Mouse (Mus musculus) embryo, embryonic 10.5 days (tissue): ENCODE results near the gene Gm5089.
"Not testable (repeated sequence)": the region's sequence is repeated elsewhere in the genome, so short reads cannot be mapped to it uniquely, and the experiment has no call there.

Experiments used
- DNase-seq: peaks from one replicate; pipeline ENCODE4 v3.0.0-alpha.2; 2015; ENCODE audit warnings: low spot score

The Gm5089 gene

DNA sequence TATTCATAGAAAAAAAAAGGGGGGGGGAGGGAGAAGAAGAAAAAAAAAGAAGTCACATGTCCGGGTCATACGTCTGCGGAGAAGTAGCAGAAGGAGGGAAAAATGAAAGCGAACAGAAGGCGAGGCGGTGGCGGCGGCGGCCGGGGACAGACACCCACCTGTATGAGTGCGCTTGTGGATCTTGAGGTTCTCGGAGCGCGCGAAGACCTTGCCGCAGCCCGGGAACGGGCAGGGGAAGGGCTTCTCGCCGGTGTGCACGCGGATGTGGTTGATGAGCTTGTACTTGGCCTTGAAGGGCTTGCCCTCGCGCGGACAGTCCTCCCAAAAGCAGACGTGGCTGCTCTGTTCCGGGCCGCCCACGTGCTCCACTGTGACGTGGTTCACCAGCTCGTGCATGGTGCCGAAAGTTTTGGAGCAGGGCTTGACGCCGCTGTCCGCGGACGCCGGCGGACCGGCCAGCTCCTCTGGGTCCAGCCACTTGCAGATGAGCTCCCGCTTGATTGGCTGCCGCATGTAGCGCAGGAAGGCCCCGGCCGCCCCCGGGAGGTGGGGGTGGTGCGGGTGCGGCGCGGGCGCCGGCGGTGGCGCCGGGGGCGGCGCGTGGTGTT lies 12.9 kb upstream of the Gm5089 start:
- DNase-seq = peak; percentile 45

DNA sequence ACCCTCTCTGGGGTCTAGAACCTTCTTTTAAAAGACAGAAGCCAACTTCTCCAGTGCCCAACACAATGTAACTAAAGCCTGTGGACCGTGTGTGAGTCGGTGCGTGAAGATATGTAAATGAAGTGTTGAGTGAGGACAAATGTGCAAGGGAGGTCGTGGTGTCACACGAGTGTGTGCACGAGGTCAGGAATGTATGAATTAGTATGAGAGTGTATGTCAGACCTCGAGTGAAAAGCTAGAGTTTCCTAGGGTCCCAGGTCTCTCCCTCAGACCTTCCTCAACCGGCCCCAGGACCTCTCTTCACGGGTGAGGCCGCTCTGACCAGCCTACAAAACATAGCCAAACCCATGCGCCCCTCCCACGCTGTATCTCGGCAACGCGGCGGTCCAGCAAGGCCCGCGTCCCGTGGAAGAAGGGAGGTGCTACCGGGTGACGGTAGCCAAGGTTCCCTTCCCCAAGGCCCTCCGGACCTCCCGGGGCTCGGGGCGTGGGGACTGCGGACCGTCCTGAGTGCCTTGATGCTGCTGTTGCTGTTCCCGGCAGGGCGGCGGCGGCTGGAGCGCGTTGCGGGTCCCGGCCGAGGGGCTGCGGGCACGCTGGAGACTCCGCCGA lies 12.3 kb upstream of the Gm5089 start:
- peak; percentile 60 for DNase-seq

DNA sequence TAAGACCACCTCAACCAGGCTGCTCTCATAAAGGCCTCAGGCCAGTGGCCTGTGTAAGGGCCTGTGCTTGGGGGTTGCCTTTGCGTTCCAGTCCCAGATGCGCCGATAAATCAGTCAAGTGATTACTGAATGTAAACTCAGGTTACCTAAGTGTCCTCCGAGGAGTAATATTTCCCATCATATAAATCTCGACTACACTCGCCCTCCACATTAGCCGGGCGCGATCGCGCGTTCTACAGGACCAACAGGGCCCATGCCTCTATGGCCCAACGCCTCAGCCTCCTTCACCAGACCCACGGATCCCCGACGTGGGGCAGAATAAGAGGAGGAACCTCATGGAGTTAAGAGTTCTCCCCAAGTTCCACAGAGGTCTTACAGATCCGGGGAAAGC lies 11.8 kb upstream of the Gm5089 start:
- peak; percentile 58 for DNase-seq

DNA sequence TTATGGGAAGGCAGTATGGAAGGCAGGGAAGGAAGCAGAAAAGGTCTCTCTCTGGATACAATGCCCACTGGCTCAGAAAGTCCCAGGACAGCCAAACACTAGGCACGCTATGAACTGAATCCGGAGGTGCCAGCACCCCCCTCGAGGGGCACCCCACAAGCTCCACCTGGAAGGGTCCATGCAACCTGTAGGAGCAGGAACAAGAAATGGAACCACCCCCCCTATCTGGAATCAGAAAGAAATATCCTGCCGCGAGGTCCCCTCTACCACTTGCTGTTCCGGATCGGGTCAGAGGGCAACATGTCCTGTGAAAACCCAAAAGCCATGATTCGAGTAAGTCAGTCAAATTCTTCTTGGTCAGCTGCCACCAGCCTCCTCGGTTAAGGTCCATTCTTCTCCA lies 11.1 kb upstream of the Gm5089 start:
- DNase-seq = peak; percentile 42

DNA sequence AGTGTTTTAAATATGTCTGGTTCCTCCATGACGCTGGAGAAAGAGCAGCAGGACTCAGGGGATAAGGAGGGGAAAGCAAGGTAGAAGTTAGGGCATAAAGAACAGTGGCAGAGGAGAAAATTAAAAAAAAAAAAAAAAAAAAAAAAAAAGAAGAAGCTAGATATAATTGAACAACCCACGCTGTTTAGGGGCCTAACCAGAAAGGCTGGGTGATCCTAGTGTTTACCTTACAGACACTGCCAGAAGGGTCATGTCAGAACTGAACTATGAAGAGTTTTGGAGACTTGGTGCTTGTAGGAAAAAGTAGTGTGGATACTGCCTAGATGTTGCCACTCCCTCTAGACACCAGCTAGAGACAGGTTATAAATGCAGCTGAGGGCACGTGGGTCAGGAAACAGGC lies 10.6 kb upstream of the Gm5089 start:
- peak; percentile 35 for DNase-seq

DNA sequence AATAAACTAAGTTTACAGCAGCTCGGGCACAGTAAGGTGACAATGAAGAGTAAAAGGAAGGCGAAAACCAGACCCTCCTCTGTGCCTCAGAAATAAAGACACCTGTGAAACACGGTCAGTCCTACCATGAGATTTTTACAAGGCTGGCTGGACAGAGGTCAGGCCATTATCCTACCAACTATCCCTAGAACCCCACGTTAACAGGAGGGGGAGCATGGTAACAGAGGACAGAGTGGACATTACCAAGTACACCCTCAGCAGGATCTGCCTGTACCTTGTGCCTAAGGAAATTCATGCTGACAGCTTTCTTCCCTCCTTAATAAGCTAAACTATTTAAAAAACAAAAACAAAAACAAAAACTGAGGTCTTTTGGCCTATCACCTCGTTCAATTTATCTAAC lies 9.3 kb upstream of the Gm5089 start:
- no peak for DNase-seq

DNA sequence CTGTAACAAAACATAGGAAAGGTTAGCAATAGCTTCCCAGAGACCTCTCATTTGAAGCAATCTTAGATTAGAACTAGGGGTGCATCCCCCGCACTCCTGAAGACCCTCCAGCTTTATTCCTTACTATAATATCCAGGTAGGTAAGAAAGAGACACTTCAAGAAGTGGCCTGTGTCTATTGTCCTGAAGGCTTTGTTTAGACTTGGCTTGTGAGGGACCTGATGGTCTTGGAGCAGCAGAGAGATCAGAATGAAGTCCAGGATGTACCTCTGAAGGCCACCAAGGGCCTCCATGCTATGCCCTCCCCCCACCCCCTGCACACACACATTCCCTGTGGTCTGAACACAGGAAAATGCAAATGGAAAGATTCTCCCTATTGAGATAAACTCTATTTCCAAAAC lies 8.9 kb upstream of the Gm5089 start:
- no peak for DNase-seq

DNA sequence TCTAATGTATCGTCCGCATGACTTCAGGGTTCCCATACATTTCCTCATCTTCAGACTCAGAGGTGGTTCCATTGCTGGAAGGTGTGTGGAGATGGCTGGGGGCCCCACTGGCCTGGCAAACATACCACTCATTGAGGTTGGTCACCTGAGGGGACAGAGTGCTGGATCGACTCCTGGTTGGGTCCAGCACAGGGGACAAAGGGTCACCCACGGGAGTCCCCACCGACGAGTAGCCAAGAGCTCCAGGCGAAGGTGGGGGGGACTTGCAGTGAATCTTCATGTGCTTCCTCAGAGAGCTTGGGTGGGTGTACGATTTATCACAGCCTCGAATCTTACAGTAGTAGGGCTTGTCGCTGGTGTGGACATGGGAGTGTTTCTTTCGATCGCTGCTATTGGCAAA lies 8.4 kb upstream of the Gm5089 start:
- not testable (repeated sequence) for DNase-seq

DNA sequence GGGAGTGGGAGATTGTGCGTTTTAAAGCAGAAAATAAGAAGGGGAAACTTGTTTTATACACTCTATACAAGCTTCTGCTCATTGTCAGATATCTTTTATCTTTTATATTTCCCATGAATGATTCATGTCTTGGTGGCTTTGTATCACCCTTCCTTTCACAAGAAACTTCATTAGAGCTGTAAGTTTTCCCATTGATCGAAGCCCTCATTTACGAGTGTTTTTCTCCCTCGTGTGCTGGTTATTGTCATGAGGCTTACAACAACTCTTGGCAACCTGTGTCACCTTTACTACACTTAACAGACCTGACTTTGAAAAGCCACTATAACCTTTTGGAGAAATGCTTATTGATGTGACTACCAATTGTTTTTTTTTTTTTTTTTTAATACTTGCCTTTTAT lies 4.6 kb upstream of the Gm5089 start:
- DNase-seq = peak; percentile 32

DNA sequence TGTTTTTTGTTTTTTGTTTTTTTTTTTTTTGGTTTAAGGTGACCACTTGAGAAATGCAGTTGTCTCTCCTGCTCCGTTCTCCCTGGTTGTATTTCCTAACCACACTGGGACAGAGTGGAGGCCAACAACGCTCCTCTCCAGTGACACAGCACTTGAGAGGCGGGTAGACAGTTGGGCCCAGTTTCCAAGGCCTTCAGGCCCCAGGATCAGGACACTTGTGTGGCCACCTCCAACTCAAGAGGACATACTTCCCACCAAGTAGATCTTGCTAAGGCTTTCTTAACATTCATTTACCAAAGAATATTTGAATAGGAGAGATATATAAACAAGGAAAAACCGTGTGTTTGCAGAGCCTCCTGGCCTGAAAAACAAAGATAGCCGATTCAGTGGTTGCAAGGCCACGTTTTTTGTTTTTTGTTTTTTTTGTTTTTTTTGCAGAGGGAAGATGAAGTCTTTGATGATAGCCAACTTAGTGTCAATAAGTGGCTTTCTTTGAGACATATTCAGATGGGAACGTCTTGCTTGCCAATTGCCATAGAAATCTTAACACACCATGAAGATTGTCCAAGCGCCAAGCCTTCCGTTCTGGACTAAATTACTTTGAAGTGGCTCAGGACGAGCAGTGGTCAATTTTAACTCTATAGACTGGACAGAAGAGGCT lies 4.1 kb upstream of the Gm5089 start:
- peak; percentile 62 for DNase-seq

DNA sequence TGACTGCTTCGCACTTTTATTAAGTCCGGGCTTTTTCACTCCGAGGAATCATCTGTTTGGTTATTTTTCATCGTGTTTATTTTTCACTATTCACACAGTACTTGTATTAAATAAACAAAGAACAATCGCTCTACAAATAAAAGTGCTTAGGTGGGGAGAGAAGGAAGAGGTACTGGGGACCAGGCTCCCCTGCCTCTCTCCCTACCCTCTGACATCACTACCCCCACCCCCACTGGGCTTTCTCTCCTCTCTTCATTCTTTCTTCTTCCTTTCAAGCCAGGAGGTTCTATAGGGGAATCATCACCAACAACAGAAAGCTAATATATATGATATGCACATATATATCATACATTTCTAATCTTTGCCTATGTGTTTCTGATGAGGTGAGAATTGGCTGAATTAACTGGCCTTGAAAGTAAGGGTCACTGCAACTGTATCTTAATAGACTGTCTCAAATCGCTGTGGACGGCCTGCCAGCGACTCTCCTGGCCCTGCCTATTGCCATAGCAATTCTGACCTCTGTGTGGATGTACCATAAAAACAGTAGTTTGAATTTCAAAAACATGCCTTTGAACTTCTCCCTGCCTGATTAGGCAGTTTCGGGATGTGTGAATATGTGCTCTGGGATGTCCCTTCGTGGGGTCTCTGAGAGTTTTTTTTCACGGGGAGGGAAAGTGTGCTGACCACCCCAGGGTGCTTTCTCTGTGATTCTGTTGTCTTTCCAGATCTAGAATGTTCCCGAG lies 3.3 kb upstream of the Gm5089 start:
- DNase-seq = peak; percentile 74

DNA sequence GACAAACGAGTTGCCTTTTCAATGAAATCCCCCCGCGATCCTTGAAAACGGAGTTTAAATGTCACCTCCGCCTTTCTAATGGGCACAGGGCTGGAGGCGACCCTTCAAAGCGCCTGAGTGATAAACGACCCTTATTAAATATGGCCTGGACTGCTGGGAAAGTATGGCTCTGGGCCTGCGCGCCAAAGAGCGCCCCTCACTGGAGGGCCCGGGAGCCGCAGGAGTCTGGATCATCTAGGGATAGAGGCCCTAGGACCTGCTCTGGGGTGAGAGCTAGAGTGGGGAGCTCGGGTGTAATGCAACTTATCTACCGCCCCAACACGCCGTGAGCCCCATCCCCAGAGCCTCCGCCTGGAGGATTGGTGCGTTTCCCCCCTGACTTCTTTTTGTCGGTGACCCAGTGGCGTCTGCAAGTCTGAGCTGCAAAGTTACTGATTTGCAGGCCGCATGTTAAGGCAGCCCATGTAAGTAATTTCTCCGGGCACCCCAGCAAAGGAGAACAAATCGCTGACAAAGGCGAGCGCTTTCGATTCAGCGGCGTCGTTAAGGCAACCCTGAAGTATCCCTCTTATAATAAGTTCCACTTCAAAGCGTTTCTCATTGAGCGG lies 2.6 kb upstream of the Gm5089 start:
- peak; percentile 90 for DNase-seq

DNA sequence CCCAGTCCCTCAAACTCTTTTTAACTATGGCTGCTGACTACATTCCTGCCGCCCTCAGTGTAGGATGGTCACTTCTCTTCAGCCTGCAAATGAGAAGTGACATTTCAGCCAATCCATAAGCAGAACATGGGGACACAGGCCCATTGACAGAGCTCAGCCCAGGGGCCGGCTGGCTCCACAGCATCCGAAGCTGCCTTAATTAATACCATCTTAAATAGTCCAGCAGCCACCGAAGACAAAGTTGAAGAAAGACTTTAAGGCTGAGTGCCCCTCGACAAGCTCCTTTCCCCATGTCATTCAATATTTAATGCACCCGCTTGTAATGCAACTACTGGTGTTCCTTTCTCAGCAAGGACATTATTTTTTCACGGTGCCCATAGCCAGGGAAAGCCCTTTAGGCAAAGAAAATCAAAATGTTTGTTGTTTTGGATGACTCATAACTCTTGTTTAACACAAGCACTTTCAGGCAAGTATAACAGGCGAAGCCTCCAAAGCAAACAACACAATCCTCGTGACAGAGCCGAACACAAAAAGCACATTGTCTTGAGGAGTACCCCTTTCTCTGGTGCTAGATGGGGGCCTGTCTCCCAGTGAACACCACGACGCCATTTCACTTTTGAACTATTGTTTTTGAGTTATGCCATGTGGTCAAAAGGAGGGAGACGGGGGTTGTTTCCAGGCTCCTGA lies 1.9 kb upstream of the Gm5089 start:
- peak; percentile 76 for DNase-seq

DNA sequence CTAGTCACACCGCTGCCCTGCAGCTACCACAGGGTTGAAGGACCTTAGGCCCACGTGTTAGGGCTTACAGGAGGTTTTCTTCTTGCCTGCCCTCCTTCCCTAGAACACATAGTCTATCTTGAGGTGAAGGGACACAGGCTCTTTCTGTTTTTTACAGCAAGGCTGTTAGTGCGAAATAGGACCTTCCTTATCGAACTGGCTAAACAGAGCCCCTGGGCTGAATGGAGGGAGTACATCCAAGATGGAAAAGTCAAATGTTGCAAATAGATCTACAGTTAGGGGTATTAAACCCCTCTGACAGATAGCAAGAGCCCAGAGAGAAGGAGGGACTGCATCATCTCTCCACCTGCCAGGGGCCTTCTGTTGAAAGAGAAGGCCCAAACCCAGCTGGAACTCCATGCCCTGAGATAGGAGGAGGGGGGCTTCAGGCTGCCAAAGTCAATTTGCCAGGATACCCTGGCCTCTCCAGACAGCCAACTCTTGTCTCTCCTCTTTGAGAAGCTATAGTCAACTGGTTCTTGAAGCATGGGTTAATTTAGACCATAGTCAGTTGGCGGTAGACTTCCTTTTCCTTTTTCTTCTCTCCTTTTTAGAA lies 733 bp upstream of the Gm5089 start:
- DNase-seq = peak; percentile 32

DNA sequence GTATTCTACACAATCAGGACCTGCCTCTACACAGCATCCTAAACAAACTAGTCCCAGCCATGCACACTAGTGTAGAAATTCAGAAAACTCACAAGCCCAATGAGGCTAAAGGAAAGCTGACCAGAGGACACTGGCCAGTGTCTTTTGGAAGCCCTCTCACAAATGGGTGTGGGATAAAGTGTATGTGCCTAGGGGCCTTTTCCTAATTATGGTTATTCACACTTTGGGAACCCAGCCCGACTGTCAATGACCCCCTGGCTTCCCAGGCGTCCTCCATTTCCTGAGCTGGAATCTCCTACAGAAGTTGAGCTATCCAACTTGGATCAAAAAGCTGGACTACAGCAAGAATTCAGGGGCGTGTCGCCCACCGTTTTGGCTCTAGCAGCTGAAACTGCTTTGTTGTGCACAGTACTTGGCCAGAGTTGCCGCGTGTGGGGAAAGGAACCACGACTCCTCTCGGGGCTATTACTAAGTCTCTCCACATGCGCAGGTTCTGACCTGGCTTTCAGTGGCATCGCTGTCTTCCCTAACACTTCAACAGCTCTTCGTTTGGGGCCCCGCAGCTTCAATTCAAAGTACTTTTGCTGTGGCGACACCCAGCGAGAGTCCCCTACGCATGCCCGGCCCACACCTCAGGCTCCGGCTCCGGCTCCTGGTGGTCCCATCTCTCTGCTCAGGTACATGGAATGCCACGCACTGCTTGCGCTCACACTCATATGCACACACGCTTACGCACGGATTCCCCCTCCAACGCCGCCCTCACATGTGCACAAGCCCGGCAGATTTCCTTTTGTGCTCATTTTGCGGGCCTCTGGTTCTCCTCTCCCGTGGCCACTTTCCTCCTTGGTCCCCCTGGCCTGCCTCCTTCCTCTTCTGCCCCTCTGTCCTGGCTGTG lies 1.1 kb downstream of the Gm5089 start:
- peak; percentile 69 for DNase-seq

DNA sequence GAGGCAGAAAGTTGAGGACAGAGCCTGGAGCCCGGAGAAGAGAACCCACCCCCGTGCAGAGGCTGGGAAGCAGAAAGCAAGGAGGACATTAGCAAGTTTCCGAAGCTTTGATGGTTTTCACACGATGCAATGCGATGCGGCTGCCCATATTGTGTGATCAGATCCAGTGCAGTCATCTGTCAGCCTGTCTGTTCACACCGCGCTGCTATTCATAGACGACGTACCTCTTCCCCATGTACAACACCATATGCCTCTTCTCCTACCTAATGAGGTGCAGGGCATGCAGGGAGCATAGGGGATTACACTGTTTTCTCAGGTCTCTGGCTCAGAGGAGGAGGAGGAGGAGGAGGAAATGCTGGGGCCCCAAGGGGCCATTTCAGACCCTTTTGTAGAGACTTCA lies 14.1 kb downstream of the Gm5089 start:
- DNase-seq = no peak

DNA sequence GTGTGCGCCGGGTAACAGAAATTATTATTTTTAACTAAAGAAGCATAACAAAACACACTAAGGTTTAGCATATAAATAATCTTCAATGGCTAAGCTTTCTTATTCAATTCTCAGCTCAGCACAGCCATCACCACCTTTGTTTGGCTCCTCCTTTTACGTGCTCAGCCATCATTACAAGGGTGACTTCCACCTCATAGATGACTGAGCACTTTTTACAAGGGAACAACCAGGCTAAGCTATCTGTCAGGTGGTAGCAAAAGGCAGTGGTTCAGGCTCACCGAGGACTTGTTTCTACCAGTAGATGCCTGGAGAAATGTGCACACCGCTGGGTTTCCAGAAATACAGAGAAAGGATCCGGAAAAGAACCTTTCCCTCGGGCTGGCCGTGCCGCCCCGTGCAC lies 16.9 kb downstream of the Gm5089 start:
- DNase-seq = no peak

DNA sequence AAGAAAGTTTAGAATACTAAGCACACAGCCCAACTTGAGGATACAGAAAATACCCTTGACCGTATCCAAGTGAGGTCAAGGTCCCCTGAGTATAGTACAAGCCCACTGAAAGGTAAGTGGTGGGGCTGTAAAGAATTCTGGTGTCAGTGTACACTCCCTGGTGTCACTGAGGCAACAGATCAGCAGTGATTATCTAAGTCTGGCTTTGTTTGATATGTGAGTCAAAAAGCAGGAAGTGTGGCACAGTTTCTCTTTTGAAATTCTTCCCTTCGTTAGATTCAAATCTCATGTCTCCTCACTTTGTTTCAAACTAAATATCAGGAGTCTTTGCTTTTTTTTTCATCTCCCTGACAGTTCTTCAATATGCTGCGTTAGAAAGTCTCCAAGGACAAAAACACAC lies 18.4 kb downstream of the Gm5089 start:
- no peak for DNase-seq

DNA sequence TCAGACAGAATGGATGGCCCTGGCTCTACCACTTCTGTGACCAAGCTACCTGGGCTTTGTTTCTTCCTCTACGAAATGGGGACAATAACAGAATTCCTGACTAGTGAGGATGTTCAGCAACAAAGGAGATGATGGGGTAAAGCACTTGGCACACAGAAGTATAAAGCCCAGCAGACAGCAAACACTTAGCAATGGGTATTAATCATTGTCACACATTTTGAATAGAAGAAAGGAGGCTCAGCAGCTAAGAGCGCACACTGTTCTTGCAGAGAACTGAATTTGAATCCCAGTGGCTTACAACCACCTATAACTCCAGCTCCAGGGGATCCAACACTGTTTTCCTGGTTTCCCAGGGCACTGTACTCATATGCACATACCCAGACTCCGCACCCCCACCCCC lies 23.3 kb downstream of the Gm5089 start:
- peak; percentile 23 for DNase-seq

DNA sequence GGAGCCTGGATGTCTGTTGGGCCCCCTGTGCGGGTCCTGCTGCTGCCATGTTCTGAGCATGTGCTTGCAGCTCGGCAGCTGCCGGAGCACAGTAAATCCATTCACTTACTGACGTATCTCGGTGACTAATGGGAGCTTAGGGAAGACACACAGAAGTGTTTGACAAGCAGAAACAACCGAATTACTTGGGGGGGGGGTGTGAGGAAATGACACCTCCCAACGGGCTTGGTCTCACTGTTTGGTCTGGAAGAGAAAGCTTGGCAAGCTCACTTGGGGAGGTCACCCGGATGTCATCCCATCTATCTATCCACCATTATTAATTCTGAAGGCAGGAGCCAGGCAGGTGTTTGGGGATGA lies 23.7 kb downstream of the Gm5089 start:
- peak; percentile 25 for DNase-seq
